Mouse (Mus musculus) spleen, embryonic (tissue): ENCODE data around the gene Aldh3b3.

Source experiments
- CTCF ChIA-PET: fragments of 350-600 bp; sonication (Branson Sonifier 250); formaldehyde crosslinking; loops from one replicate; lab custom pipeline; 2022; lab: Charles Lee

Aldh3b3 gene

GRCm38 (mm10) chr19:3998335-3998734 lies 39.9 kb downstream of the Aldh3b3 start:
- CTCF ChIA-PET = no interaction called here

DNA sequence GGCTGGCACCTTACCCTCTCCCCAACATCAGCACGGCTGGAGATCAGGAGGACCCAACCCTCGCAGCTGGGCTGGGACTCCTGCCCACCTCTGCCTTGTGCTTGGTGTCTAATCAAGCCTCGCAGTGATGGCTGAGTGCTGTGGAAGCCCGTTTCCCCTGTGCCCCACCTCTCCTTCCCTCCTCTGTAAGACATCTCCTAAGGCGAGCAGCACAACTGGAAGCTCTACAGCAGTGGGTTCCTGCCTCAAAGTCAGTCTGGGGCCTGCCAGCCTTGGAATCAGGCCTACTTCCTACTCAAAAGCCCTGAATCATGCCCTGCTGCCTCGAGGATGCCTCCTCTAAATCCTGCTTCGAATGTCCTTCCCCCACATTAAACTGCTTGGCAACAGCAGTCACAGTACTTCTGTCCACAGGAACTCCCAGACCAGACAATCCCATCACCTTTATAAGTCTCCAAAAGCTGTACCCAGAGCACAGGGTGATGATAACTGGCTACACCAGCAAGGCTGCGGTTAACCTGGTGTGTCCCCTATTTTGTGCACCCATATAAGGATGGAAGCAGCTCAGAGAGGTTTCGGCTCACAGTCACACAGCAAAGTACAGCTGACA lies 40.8 kb downstream of the Aldh3b3 start:
- CTCF ChIA-PET = no interaction called here

DNA sequence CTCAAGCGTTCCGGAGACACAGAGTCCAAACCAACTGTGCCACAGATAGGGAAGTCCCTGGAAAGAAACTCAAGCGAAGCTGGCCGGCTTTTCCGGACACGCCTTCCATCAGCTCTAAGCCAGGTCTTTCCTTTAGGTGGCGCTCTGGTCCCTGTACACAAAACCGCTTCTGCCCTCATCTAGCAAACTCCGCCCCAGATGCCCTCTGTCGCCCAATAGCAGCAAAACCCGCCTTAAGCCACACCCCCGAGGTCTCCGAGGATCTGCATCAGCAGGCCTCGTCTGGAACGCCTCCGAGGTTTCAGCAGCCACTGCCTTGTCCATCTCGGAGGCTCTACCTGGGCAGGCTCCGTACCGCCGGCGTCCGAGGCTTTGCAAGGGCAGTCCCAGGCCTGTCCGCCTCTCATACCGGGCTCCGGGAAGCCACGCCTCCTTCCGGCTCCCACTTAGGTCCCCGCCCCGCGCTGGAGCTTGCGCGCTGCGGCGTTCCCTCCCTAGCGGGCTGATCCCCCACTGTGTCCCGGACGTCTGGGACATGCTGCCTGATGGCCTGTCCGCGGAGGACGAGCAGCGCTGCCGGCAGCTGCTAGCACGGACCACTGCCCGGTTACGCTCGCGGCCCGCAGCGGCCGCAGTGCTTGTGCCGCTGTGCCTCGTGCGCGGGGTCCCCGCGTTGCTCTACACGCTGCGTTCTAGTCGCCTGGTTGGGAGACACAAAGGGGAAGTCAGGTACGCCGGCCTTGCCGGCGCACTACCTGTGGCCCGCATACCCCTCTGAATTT lies 41.9 kb downstream of the Aldh3b3 start, which contains the start of the genes Nudt8 and Gm49405:
Nudt8 (plus strand) TSS at position 462 of the 782 bp plus-strand sequence.
Gm49405 (plus strand) TSS at position 508 of the 782 bp plus-strand sequence.
- CTCF ChIA-PET = interaction anchor here (0.6 to 1.4 kb wide), 5 partner anchors 11 to 295 kb away, joined by 3 to 12 read pairs (median 4); no protein-coding TSS in a partner anchor

DNA sequence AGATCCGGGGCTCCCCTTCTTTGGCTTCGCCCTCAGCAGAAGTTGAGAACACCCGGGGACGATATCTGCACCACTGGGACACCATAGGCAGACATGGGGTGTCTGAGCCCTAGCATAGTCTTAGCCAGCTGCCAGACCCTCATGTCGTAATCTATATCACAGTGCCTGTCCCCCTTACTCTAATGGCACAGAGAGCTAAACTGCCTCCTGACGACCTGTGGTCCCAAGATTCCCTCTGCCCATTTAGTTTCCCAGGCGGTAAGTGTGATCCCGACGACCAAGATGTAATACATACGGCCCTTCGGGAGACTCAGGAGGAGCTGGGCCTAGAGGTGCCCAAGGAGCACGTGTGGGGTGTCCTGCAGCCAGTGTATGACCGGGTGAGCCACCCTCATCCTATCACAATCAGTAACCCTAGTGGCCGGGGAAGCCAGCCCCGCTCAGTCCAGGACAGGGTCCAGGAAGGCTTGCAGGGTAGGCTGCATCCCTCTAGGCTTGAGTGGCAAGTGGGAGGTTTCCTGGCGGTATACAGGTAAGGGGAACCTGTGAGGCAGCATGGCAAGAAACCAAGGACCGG lies 42.6 kb downstream of the Aldh3b3 start:
- CTCF ChIA-PET = interaction anchor here (0.6 to 1.4 kb wide), 3 partner anchors 10 to 180 kb away, joined by 4 to 7 read pairs (median 4); no protein-coding TSS in a partner anchor

GRCm38 (mm10) chr19:4001752-4002151 lies 43.3 kb downstream of the Aldh3b3 start:
- CTCF ChIA-PET = interaction anchor here (0.6 kb wide), 1 partner anchor 179 kb away, joined by 4 read pairs; no protein-coding TSS in a partner anchor

DNA sequence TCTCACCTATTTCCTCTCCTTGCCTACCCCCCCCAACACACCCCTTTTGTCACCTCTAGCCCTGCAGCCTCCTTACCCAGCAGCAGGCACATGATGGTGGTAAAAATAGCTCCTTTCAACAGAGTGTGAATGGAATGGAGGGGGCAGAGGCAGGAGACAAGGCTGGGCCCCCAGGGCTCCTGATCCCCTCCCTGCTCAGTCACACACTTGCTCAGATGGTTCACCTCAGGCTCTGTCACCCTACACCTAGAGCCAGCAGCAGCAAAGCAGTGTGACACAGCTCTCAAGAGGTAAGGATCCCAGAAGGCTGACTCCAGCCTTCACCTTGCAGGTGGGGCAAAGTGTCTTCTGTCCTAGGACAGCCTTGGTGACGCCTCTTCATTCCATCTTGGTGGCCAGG lies 44.7 kb downstream of the Aldh3b3 start, which contains the start of gene Doc2g:
Doc2g (plus strand) TSS at position 202 of the 400 bp plus-strand sequence.
- CTCF ChIA-PET = no interaction called here

GRCm38 (mm10) chr19:4003641-4004040 lies 45.2 kb downstream of the Aldh3b3 start:
- CTCF ChIA-PET = no interaction called here

- CTCF ChIA-PET = interaction anchor here (0.5 kb wide), 1 partner anchor 11 kb away, joined by 3 read pairs; no protein-coding TSS in a partner anchor
Measured at GRCm38 (mm10) chr19:4004331-4004730, 45.9 kb downstream of the Aldh3b3 start.

DNA sequence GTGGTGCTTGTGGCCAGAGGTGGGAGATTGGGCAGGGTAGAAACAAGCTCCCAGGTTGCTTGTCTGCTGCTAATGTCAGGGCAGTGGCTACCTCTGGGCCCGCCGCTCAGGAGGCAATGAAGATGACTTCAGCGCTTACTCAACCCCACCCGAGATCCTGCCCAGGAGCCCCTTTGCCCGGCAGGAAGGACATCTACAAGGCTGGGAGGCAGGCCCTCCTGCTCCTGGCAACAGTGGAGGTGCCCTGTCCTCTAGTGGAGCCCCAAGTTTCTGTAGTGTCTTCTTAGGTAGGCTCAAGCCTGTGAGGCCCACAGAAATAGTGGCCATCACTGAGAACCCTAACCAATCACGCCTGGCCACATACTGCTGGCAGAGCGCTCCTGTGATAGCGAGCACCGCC lies 46.6 kb downstream of the Aldh3b3 start:
- CTCF ChIA-PET = no interaction called here

DNA sequence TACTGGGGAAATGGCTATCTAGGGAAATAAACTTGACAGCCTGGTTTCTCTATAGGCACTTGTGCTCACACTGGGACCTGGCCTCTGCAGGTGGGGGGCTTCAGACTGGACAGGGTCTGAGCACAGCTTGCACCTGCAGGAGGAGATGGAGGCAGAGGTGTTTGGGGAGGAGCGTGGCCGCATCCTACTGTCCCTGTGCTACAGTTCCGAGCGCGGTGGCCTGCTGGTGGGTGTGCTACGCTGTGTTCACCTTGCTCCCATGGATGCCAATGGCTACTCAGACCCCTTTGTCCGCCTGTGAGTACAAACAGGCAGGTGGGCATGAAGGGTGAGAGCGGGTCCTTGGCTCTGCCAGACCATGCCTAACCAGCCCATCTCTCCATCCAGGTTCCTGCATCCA lies 47.5 kb downstream of the Aldh3b3 start:
- CTCF ChIA-PET = no interaction called here

DNA sequence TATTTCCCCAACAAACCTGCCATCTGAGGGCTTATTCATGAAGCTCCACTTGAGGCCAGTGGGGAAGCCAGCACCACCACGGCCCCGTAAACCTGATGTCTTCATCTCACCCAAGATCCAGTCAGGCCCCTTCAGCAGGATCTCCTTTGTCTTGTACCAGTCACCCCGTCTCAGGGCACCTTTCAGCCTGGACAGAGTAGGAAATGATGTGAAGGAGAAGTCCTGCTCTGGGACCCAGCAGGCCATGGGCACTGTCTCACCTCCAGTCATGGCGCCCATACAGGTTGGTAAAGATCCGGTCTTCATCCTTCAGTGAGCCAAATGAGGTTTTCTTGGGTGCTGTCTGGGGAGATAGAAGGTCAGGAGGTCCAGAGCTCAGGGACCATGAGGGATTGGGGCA lies 52.6 kb downstream of the Aldh3b3 start:
- CTCF ChIA-PET = interaction anchor here (1.5 kb wide), 1 partner anchor 11 kb away, joined by 7 read pairs; the partner anchor contains the start of genes Gm49405 and Nudt8

- CTCF ChIA-PET = interaction anchor here (0.7 kb wide), 1 partner anchor 216 kb away, joined by 3 read pairs; no protein-coding TSS in a partner anchor
Measured at GRCm38 (mm10) chr19:4012432-4013022, 54.1 kb downstream of the Aldh3b3 start, which contains the start of gene Ndufv1. Gene Ndufv1, minus strand, starts transcription at chr19:4012806.

DNA sequence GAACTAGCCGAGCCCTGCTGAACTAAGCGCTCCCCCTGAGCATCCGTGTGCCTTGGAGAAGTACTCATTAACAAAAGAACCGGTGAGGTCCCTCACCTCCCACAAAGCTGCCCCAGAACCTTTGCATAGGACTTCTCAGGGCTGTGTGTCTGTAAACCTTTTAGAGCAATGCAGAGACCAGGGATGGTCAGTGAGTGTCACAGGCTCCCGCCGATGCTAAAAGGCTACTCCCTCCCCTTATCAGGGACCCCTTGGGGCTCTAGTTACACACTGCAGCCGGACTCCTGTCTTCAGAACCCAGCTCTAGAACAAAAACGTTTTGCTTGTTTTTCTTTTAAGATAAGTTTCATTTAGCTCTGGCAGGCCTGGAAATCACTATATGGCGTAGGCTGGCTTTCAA lies 54.6 kb downstream of the Aldh3b3 start:
- CTCF ChIA-PET = no interaction called here

DNA sequence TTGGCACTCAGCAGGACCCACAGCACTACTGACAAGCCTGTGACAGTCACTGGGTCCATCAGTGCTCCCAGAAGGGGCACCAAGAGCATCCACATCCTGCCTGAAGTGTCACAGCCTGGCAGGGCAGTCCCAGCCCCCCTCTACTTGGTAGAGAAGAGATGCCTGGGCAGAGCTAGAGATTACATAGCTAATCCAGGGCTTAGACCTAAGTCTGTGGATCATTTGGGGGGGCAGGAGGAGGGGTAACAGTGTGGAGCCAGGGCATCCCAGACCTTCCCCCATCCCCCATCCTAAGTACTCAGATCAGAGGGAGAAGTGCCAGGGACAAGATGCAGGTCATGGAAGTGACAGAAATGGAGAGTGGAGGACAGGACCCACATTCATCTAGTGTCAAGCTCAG lies 56.4 kb downstream of the Aldh3b3 start:
- CTCF ChIA-PET = no interaction called here

- CTCF ChIA-PET = interaction anchor here (0.6 kb wide), 1 partner anchor 28 kb away, joined by 3 read pairs; no protein-coding TSS in a partner anchor
Measured at GRCm38 (mm10) chr19:4015635-4016034, 57.2 kb downstream of the Aldh3b3 start.

DNA sequence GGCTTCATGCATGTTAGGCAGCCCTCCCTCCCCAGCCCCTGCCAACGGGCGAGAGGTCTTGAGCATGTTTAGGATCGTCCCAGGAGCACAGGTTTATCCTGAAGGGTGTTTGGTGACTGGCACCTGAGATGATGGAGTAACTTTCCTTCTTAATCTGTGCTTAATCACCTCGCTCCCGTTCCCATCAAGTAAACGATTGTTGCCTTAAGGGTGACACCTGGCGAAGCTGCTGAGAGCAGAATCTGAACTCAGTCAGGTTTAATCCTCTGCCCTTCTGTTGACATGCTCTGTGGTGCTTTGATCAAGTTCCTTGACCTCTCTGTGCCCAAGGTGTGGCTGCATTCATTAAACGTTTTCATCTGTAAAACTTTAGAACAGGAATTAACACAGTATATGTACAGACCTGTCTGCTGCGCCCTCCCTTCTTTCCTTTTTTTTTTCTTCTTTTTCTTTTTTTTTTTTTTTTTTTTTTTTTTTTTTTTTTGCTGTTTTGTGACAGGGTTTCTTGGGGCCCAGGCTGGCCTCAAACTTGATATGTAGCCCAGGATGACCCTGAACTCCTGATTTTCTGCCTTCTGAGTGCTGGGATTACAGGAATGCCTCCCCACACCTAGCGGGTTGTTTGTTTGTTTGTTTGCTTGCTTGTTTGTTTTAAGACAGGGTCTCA lies 59.6 kb downstream of the Aldh3b3 start:
- CTCF ChIA-PET = interaction anchor here (1.6 kb wide), 1 partner anchor 30 kb away, joined by 11 read pairs; no protein-coding TSS in a partner anchor

- CTCF ChIA-PET = interaction anchor here (0.5 to 1.6 kb wide), 4 partner anchors 29 to 291 kb away, joined by 3 to 11 read pairs (median 6); no protein-coding TSS in a partner anchor
Measured at GRCm38 (mm10) chr19:4018743-4019583, 60.5 kb downstream of the Aldh3b3 start.
